ENCODE assay signal across 27 mouse cellular contexts in genomic region chr9:105997955-105998354, GRCm38 (mm10). TPM values are rescaled to one million over a fixed set of nuclear protein-coding genes. Genes with fewer than 3 reads are reported as not detected.
"Had no signal": no experiment of that assay in that cellular context is flagged by ENCODE, and none has a peak within 500 bp of the region (broad histone marks: within the 10 kb centered on the region; RNA-seq: fewer than 3 reads in every experiment).

No protein-coding gene starts in this region.

- ATAC-seq: hindbrain, postnatal 0 days; intestine, embryonic 16.5 days had no signal

- H3K4me2 ChIP-seq: heart, embryonic 11.5 days; heart, embryonic 13.5 days; heart, embryonic 15.5 days; hindbrain, embryonic 13.5 days; hindbrain, embryonic 15.5 days; kidney, embryonic 15.5 days; limb, embryonic 12.5 days; liver, embryonic 11.5 days had no signal

- DNase-seq: gastrocnemius, postnatal 14 days; gastrocnemius, postnatal 36 days; heart, adult 11 months; heart, adult 2 months; heart, postnatal 14 days; heart, postnatal 36 days; kidney, adult 11 months; kidney, adult 2 months; kidney, adult 9 months; kidney, postnatal 25 days; kidney, postnatal 4 days; liver had no signal

- H3K27me3 ChIP-seq: heart, embryonic 15.5 days; hindbrain, embryonic 13.5 days; hindbrain, embryonic 15.5 days; kidney, embryonic 15.5 days had no signal

- H3K4me3 ChIP-seq: heart, adult 2 months; heart, embryonic 13.5 days; heart, embryonic 15.5 days; hindbrain, embryonic 13.5 days; hindbrain, embryonic 15.5 days; kidney, embryonic 15.5 days; layer of hippocampus, adult 2 months; limb, embryonic 10.5 days; limb, embryonic 12.5 days had no signal

- H3K27ac ChIP-seq: heart, adult 2 months; heart, embryonic 13.5 days; heart, embryonic 15.5 days; hindbrain, embryonic 13.5 days; hindbrain, embryonic 15.5 days; hindbrain, postnatal 0 days; kidney, embryonic 15.5 days; kidney, postnatal 0 days; layer of hippocampus, adult 2 months; limb, embryonic 10.5 days; limb, embryonic 12.5 days had no signal

- H3K4me1 ChIP-seq: heart, embryonic 13.5 days; heart, embryonic 15.5 days; hindbrain, embryonic 13.5 days; hindbrain, embryonic 15.5 days; kidney, embryonic 15.5 days; limb, embryonic 10.5 days; limb, embryonic 12.5 days had no signal

- H3K36me3 ChIP-seq: heart, embryonic 13.5 days; heart, embryonic 15.5 days; hindbrain, embryonic 13.5 days; hindbrain, embryonic 15.5 days; kidney, embryonic 15.5 days; limb, embryonic 10.5 days; limb, embryonic 12.5 days had no signal

- H3K9me3 ChIP-seq: heart, embryonic 15.5 days; hindbrain, embryonic 13.5 days; hindbrain, embryonic 15.5 days; limb, embryonic 10.5 days; limb, embryonic 12.5 days had no signal

- H3K9ac ChIP-seq: heart, embryonic 13.5 days; heart, embryonic 15.5 days; hindbrain, embryonic 13.5 days; hindbrain, embryonic 15.5 days; kidney, embryonic 15.5 days; limb, embryonic 12.5 days had no signal

RNA-seq across cellular contexts. Expression of gene Col6a5, which starts 37.5 kb away (rescaled TPM):
- total RNA-seq: hematopoietic stem cell, adult 5-6 weeks had no signal
- polyA plus RNA-seq: heart, embryonic 11.5 days; hindbrain, embryonic 11.5 days; hindbrain, embryonic 13.5 days; liver, embryonic 11.5 days had no signal
